Mouse (Mus musculus) splenic B cell, adult 2 months (primary cell): ENCODE data around the gene Trak1.
"Not testable (repeated sequence)": the region's sequence is repeated elsewhere in the genome, so short reads cannot be mapped to it uniquely, and the experiment has no call there.

Experiments used
- DNase-seq: peaks from one replicate; pipeline ENCODE4 v3.0.0-alpha.2; 2011; ENCODE audit warnings: low read depth, low spot score
- H3K27me3 ChIP-seq: 2 replicates; pipeline ENCODE4 v1.6.1; 2012; ENCODE audit warnings: mild to moderate bottlenecking, low read length, moderate library complexity, mixed read lengths; ENCODE audit not compliant: control insufficient read depth, poor library complexity, insufficient read depth, severe bottlenecking
- H3K36me3 ChIP-seq: 2 replicates; pipeline ENCODE4 v1.6.1; 2012; ENCODE audit warnings: mild to moderate bottlenecking, low read length, moderate library complexity, mixed read lengths; ENCODE audit not compliant: control insufficient read depth, poor library complexity, insufficient read depth, severe bottlenecking

The Trak1 gene

DNA sequence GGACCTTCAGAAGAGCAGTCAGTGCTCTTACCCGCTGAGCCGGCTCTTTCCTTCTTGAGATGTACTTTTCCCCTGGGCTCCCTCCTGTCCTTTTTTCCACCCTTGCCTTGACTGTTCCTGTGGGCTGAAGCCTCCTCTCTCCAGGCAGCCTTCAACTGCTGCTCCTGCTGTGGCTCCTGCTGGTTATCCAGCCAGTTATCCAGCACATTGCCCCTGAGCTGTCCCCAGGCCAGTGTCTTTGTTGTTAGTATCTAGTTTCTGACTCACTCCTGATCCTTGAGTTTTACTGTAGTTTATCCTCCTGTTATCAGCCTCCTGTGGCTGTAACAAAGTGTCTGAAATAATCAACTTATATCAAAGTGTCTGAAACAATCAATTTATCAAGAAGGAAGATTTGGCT is 23.8 kb downstream of the Trak1 start:
- no peaks in the 10 kb centered on the region for H3K36me3 ChIP-seq
- DNase-seq, result no peak
- no peaks in the 10 kb centered on the region for H3K27me3 ChIP-seq

DNA sequence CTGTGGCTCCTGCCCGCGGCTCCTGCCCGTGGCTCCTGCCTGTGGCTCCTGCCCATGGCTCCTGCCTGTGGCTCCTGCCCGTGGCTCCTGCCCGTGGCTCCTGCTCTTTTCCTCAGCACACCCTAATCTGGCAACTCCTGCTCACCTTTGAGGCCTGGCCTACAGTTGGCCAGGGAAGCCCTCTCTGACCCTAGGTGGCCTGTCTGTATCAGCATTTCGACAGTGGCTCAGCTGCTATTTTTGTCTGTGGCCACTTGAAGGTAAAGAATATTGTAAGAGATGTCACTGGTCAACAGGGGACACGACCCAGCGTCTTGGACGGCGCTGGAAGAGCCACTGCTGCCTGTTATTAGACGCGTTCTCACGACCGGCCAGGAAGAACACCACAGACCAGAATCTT is 24.7 kb downstream of the Trak1 start:
- no peak for DNase-seq
- H3K27me3 ChIP-seq, result no peaks in the 10 kb centered on the region
- H3K36me3 ChIP-seq, result no peaks in the 10 kb centered on the region

DNA sequence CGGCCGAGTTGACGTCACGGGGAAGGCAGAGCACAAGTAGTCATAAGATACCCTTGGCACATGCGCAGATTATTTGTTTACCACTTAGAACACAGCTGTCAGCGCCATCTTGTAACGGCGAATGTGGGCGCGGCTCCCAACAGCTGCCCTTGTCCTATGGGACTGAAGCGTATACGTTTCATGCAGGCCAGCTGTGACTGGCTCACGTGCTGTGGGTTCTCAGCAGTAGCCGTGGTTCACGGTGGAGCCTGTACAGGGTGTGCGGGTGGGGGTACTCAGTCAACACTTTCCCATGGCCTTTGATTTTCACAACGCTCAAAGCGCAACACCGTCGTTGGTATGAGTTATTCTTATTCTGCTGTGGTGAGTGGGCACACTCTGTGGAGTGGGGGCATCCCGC is 31.0 kb downstream of the Trak1 start:
- not testable (repeated sequence) for H3K36me3 ChIP-seq

GRCm38 (mm10) chr9:121329181-121329580 is 31.9 kb downstream of the Trak1 start:
- Histone ChIP-seq H3K27me3 (no peaks in the 10 kb centered on the region), H3K36me3 (no peaks in the 10 kb centered on the region)
- DNase-seq, result no peak

More for the DNA sequence above, 31.0 kb downstream of the Trak1 start:
- not testable (repeated sequence) for DNase-seq, H3K27me3 ChIP-seq

DNA sequence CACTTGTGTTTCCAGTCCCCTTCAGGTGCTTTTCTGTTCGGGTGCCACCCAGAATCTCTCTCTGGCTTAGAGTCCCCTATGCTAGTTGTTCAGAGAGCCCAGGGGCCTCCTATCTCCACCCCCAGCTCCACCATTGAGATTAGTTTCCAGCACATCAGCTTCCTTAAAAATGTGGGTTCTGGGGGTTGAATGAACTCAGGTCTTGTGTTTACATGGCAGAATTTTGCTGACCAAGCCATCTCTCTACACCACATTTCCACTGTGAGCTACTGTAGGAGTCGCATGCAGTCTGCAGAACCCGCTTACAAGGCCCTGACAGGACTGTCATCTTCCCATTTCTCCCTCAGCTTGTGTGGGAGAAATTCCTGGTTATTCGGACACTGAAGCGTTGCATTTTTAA is 32.8 kb downstream of the Trak1 start:
- no peaks in the 10 kb centered on the region for H3K27me3 ChIP-seq
- DNase-seq, result no peak

GRCm38 (mm10) chr9:121331438-121331837 is 34.1 kb downstream of the Trak1 start:
- Histone ChIP-seq H3K36me3 (no peaks in the 10 kb centered on the region), H3K27me3 (no peaks in the 10 kb centered on the region)
- DNase-seq, result peak; percentile 61

More for the DNA sequence above, 32.8 kb downstream of the Trak1 start:
- H3K36me3 ChIP-seq, result no peaks in the 10 kb centered on the region

DNA sequence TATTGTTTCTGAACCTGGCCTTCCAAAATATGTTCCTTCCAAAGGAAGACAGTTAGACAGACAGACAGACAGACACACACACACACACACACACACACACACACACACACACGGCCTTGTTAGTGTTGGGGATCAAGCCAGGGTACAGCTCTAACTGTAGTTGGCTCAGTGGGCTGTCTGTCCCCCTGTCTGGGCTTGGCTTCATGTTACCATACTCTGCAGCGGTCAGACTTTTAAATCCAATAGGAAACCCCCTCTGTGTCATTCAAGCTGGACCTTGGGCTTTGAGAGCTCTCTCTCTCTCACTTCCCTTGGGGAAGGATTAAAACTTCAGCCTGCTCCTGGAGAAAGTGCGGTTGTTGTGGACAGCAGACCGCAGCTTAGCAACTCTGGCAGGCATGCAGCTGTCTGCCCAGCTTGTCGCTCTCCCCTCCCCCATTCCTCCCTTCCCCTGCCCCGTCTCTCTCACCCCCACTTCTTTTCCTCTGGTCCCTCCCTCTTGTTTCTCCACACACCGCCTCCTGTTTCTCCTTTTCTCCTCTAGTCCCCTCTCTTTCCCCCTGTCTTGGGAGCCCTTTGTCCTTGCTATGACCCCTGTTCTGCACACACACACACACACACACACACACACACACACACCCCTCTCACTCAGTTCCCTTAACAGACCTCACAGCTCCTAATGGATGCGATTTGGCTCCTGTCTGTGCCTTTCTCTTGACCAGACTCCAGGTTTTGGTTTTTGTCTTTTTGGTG is 34.8 kb downstream of the Trak1 start:
- peak; percentile 40 for DNase-seq
- Histone ChIP-seq H3K27me3 (no peaks in the 10 kb centered on the region), H3K36me3 (no peaks in the 10 kb centered on the region)

- DNase-seq, result no peak
- Histone ChIP-seq H3K36me3 (no peaks in the 10 kb centered on the region), H3K27me3 (no peaks in the 10 kb centered on the region)
Measured at GRCm38 (mm10) chr9:121333559-121333958, 36.3 kb downstream of the Trak1 start.

DNA sequence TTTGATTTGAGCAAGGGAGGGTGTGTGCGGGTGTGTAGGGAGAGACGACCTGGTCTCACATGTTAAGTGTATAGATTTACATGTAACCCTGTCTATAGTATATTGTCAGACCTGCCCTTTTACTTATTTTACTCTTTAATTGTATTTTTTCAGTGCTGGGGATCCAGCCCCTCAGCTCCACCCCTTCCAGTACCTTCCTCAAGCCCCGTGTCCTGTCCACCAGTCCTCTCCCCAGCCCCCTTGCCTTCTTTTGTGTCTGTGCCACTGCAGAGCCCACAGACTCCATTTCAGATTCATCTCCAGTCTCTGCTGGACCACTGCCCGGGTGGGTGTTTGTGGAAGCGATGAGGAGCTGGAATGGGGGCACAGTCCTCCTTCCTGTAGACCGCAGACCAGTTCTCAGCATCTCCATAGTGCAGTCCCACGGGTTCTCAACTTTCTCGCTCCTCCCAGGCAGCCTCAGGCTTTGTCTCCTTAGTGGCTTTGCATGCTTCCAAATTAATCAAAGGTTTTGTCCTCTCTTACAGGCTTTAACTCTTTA is 37.1 kb downstream of the Trak1 start:
- Histone ChIP-seq H3K36me3 (no peaks in the 10 kb centered on the region), H3K27me3 (no peaks in the 10 kb centered on the region)
- DNase-seq, result no peak

- H3K27me3 ChIP-seq, result no peaks in the 10 kb centered on the region
- H3K36me3 ChIP-seq, result no peaks in the 10 kb centered on the region
- DNase-seq, result no peak
Measured at GRCm38 (mm10) chr9:121335568-121335967, 38.3 kb downstream of the Trak1 start.

DNA sequence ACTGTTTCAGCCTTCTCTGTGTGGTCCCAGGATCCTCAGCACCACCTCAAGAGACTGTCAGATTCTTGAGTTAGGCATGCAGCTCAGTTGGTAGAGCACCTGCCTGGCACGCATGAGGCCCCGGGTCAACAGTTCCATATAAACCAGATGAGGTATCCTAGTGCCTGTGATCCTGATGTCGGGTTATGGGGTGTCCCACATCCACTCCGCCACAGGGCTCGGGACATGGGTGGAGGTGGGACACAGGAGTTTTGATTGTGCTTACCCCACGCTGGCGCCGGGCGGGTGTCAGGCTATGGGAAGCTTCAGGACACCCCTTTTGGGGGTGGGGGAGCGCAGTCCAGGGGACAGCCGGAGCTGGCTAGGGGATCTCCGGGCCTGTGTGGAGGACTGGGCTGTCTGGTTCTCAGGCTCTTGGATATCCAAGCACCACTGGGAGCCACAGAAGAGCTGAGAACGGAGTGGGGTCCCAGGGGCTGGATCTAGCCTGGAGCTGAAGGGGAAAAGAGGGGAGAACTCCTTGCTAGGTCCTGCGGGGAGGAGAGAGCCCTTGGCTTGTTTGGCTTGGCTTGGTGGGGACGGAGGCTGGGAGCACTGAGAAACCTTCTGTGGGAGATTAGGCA is 39.1 kb downstream of the Trak1 start:
- no peaks in the 10 kb centered on the region for H3K27me3 ChIP-seq
- no peaks in the 10 kb centered on the region for H3K36me3 ChIP-seq
- no peak for DNase-seq

GRCm38 (mm10) chr9:121337216-121337937 is 40.1 kb downstream of the Trak1 start:
- H3K36me3 ChIP-seq, result no peaks in the 10 kb centered on the region
- no peak for DNase-seq
- H3K27me3 ChIP-seq, result no peaks in the 10 kb centered on the region

DNA sequence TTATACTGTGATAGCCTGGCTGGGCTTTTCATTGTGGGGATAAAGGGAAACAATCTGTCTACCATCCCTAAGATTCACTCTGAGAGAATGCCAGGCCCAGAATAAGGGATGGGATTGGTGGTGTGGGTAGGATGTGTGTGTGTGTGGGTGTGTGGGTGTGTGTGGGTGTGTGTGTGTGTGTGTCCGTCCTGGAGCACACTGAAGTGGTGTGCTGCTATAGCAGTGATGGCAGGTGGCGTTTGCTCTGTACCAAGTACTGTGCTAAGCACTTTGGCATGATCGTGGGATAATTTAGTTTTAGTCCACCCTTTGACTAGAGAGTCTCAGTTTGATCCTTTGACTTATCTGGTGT is 40.6 kb downstream of the Trak1 start:
- DNase-seq, result no peak
- Histone ChIP-seq H3K36me3 (no peaks in the 10 kb centered on the region), H3K27me3 (no peaks in the 10 kb centered on the region)

- no peak for DNase-seq
- Histone ChIP-seq H3K36me3 (no peaks in the 10 kb centered on the region), H3K27me3 (no peaks in the 10 kb centered on the region)
Measured at GRCm38 (mm10) chr9:121341832-121342231, 44.5 kb downstream of the Trak1 start.

DNA sequence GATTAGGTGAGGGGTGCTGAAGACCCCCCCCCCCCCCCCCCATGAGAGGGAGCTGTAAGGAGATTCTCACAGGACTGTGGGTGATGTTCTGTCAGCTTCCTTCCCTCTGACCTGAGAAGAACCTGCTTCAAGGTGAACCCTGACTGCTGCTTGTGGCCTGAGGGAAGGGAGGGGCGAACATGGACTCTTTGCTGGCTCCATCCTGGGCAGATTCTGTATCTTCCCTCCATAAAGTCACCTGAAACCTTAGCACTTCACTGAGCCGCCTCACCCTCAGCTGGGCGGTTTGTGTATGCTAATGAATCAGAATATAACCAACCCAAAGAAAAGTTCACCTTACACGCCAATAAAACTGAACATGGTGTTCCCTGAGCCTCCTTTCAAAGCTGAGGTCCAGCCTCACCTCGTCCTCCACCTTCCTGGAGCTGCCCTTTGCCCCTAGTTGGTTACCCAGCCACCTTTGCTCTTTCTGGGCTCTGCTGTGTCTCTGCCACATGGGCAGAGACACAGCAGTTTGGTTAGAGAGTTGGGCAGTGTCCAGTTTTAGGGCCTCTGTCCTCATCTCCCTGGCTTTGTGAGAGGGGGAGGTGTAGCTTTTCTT is 45.3 kb downstream of the Trak1 start:
- Histone ChIP-seq H3K27me3 (no peaks in the 10 kb centered on the region), H3K36me3 (no peaks in the 10 kb centered on the region)
- DNase-seq, result no peak
